Mouse (Mus musculus) midbrain, embryonic 12.5 days (tissue): ENCODE results near the gene Clybl. TPM values are rescaled to one million over a fixed set of nuclear protein-coding genes. Genes with fewer than 3 reads are reported as not detected.
A peak's percentile ranks its signal among the peaks of the same experiment; 100 is the strongest.

Experiments used
- ATAC-seq: fragments of 200-750 bp; cut with Nextera tagmentation; 2 replicates; pipeline ENCODE4 v1.8.0; 2017; ENCODE audit warnings: low read depth, moderate TSS enrichment, moderate library complexity; ENCODE audit not compliant: low FRiP score
- H3K27ac ChIP-seq: fragments of 300-500 bp; sonication (generic); replicated peaks from 2 replicates; pipeline ENCODE4 v1.5.1; 2016; ENCODE audit warnings: mild to moderate bottlenecking
- H3K27me3 ChIP-seq: fragments of 300-500 bp; sonication (generic); 2 replicates; pipeline ENCODE4 v1.6.1; 2016; ENCODE audit warnings: mild to moderate bottlenecking
- H3K36me3 ChIP-seq: fragments of 300-500 bp; sonication (generic); 2 replicates; pipeline ENCODE4 v1.6.1; 2016
- H3K4me1 ChIP-seq: fragments of 300-500 bp; sonication (generic); 2 replicates; pipeline ENCODE4 v1.6.1; 2016
- H3K4me2 ChIP-seq: fragments of 300-500 bp; sonication (generic); replicated peaks from 2 replicates; pipeline ENCODE4 v1.6.1; 2016; ENCODE audit warnings: mild to moderate bottlenecking, moderate library complexity
- H3K4me3 ChIP-seq: fragments of 300-500 bp; sonication (generic); 2 replicates; pipeline ENCODE4 v1.5.1; 2016; ENCODE audit warnings: mild to moderate bottlenecking
- H3K9ac ChIP-seq: fragments of 300-500 bp; sonication (generic); replicated peaks from 2 replicates; pipeline ENCODE4 v1.6.1; 2016; ENCODE audit warnings: mild to moderate bottlenecking, moderate library complexity
- H3K9me3 ChIP-seq: fragments of 300-500 bp; sonication (generic); 2 replicates; pipeline ENCODE4 v1.6.1; 2016; ENCODE audit warnings: mild to moderate bottlenecking
- WGBS: fragments of 180-500 bp; shearing (Covaris S2); methylation state at CpG from one replicate; pipeline ENCODE4 v1.1.7; 2016; 5-methylcytosine and 5-hydroxymethylcytosine counted together
- polyA plus RNA-seq: library from polyadenylated mRNA; unstranded; fragments of >200 nt; fragmentation: Nextera tagmentation; extraction: Ambion mirVana; gene quantifications from 2 replicates; pipeline ENCODE4 v1.2.1, GENCODE M21; 2016

Clybl gene
- polyA plus RNA-seq, 1 experiment from 2014 or later = 19.4 TPM

DNA sequence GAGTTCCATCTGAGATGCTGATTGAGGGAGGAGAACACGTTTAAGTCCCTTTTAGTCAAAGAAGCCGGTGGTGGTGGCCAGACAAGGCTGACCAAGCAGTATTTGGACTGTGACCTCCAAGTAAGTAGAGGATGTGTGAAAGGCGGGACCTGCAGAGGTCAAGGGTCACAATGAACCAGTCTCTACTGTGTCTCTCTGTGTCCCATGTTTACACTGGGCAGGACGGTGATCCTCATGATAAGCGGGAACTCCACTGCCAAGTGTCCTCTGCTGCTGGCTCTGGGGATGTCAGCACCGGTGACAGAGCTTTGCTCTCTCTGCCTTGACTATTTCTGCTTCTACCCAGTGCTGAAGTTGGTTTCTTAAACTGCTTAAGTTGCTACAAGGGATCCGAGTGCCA is 10.5 kb upstream of the Clybl start:
- H3K27ac ChIP-seq = no peak overlapping the region
- ATAC-seq = 0 out of 2 replicates have a peak, but pooled peaks have one; percentile 38
- H3K4me1 ChIP-seq = peaks cover 9% of the 10 kb centered on the region; the same call in 1 of the 2 replicates
- H3K9ac ChIP-seq = no peak overlapping the region
- H3K4me2 ChIP-seq = no peak overlapping the region
- WGBS = 82% methylated on average over 7 of the region's 7 CpGs
- H3K4me3 ChIP-seq = no peak overlapping the region
- H3K27me3 ChIP-seq = no peaks in the 10 kb centered on the region
- H3K36me3 ChIP-seq = no peaks in the 10 kb centered on the region
- no peaks in the 10 kb centered on the region for H3K9me3 ChIP-seq

DNA sequence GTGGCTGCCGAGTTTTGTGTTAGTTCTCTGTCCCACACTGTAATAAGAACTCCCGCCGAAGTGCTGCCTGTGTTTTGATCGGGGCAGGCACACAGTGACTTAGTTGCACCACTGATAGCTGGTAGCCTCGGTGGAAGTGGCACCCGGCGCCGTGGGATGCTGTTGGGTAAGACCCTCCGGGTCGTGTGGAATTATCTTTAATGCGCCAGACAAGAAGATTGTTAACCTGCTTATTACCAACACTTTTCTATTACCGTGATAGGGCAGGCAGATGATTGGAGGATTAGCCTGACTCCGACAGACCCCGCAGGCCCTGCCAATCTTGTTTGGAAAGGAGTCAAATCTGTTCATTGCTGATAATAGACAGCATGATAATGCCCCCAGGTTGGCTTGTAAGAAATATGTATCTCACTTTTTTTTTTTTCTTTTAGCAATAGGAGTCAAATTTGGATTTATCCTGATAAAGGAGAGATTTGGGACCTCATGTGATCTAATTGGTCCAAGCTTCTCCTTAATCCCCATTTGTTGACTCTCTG is 5.2 kb upstream of the Clybl start:
- H3K9me3 ChIP-seq = no peaks in the 10 kb centered on the region
- H3K4me1 ChIP-seq = 0 out of 2 replicates have a peak, but pooled peaks cover 5% of the 10 kb centered on the region
- no peaks in the 10 kb centered on the region for H3K36me3 ChIP-seq
- no peak overlapping the region for H3K4me3 ChIP-seq
- no peak overlapping the region for H3K9ac ChIP-seq
- ATAC-seq = no peak
- 68% methylated on average over 14 of the region's 14 CpGs for WGBS
- H3K4me2 ChIP-seq = no peak overlapping the region
- H3K27me3 ChIP-seq = no peaks in the 10 kb centered on the region
- H3K27ac ChIP-seq = no peak overlapping the region

DNA sequence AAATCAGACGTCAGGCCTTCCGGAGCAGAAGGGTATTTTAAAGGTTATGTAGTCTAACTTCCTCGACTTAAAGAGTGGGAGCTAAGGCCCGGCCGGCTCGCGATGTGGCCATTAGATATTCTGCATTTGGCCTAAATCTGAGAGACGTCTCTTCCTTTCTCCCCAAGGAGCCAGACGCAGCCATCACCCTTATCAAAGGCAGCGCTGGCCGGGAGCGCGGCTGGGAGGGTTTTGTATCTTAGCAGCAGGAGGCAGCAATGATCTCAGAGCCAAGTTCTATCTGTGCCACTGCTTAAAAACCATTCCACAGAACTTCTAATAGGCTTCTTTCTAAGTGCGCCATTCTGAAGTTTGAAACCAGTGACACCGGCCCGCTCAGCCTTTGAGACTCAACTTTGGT is 2.2 kb upstream of the Clybl start:
- Histone ChIP-seq H3K4me2 (no peak overlapping the region), H3K9ac (no peak overlapping the region), H3K36me3 (no peaks in the 10 kb centered on the region), H3K27ac (no peak overlapping the region), H3K4me3 (no peak overlapping the region), H3K27me3 (no peaks in the 10 kb centered on the region), H3K4me1 (peaks cover 5% of the 10 kb centered on the region; the same call in 1 of the 2 replicates), H3K9me3 (no peaks in the 10 kb centered on the region)
- 57% methylated on average over 16 of the region's 16 CpGs for WGBS
- no peak for ATAC-seq

DNA sequence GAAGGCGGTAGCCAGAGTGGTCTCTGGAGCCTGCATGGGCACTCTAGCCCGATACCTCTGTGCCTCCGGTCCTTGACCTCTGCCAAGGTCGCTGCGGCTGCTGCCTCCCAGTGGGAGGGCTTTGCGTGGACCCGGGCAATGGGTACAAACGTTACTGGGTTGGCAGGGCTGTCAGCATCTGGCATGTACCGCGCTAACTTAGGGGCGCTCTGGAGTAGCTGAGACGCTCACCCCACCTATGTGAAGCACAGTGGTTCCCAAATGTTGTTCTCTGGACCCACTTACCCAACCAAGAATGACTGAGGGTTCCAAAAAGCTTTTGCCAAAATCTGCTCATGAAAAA is 282 bp downstream of the Clybl start:
- peak overlapping the region; percentile 58 for H3K4me2 ChIP-seq
- peaks cover 5% of the 10 kb centered on the region; the same call in 1 of the 2 replicates for H3K4me1 ChIP-seq
- H3K9me3 ChIP-seq = no peaks in the 10 kb centered on the region
- H3K9ac ChIP-seq = peak overlapping the region; percentile 54
- no peaks in the 10 kb centered on the region for H3K36me3 ChIP-seq
- WGBS = 2% methylated on average over 12 of the region's 12 CpGs
- peak overlapping the region; percentile 56 for H3K4me3 ChIP-seq
- H3K27ac ChIP-seq = no peak overlapping the region
- no peak for ATAC-seq
- no peaks in the 10 kb centered on the region for H3K27me3 ChIP-seq

DNA sequence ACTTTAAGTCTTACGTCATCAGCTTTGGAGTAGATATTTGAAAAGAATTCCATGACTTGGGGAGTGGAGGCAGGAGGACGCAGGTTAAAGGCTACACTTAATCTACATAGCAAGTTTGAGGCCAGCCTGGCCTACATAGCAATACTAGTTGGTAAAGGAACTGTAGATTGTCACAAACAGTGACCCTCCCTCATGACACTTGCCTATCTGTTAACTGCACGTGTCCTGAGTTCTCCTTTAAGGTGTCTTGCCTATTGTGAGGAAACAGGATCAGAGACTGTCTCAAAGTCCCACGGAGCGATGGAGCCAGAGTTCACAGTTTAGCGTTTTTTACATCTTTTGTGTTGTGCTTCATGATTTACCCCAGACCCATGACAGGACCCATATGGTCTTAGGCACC is 716 bp downstream of the Clybl start:
- no peaks in the 10 kb centered on the region for H3K9me3 ChIP-seq
- H3K4me3 ChIP-seq = peak overlapping the region; percentile 56; the same call in 1 of the 2 replicates
- no peaks in the 10 kb centered on the region for H3K36me3 ChIP-seq
- 84% methylated on average over 6 of the region's 6 CpGs for WGBS
- no peaks in the 10 kb centered on the region for H3K27me3 ChIP-seq
- no peak overlapping the region for H3K9ac ChIP-seq
- H3K4me1 ChIP-seq = peaks cover 5% of the 10 kb centered on the region; the same call in 1 of the 2 replicates
- ATAC-seq = no peak
- H3K27ac ChIP-seq = no peak overlapping the region
- H3K4me2 ChIP-seq = peak overlapping the region; percentile 58

DNA sequence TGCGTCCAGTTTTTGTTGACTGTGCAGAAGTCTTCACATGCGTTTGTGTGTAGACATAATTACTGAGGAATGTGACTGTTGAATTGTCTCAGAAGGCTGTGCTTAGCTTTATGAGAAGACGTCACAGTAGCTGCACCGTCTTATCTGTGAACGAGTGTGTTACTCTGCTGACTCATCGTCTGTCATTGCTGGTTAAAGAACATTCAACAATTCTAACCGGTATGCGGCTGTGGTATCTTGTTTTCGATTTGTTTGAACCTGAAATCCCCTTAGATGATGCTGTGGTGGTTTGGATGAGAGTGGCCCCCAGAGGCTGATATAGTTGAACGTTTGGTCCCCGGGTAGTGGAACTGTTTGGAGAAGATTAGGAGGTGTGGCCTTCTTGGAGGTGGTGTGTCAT is 2.5 kb downstream of the Clybl start:
- Histone ChIP-seq H3K27me3 (no peaks in the 10 kb centered on the region), H3K27ac (no peak overlapping the region), H3K4me2 (no peak overlapping the region), H3K9me3 (no peaks in the 10 kb centered on the region), H3K9ac (no peak overlapping the region), H3K4me1 (peaks cover 5% of the 10 kb centered on the region; the same call in 1 of the 2 replicates), H3K4me3 (no peak overlapping the region), H3K36me3 (no peaks in the 10 kb centered on the region)
- 88% methylated on average over 11 of the region's 11 CpGs for WGBS
- ATAC-seq = no peak

DNA sequence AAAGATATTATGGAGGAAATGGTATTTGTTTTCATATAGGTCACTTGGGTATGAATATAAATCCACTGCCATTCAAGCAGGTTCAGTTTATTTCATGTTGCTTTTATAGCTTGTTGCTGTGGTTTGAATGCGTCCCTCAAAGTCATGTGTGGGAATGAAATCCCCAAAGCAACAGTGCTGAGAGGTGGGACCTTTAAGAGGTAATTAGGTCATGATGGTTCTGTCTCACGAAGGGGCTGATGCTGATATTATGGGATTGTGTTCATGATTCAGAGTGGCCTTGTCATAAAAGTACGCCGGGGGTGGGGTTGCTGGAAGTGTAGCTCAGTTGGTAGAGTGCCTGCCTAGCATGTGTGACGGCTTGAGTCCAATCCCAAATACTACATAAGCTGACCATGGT is 6.7 kb downstream of the Clybl start:
- H3K9ac ChIP-seq = no peak overlapping the region
- no peaks in the 10 kb centered on the region for H3K9me3 ChIP-seq
- H3K4me2 ChIP-seq = no peak overlapping the region
- no peak for ATAC-seq
- H3K27ac ChIP-seq = no peak overlapping the region
- WGBS = 88% methylated on average over 5 of the region's 5 CpGs
- no peaks in the 10 kb centered on the region for H3K27me3 ChIP-seq
- no peak overlapping the region for H3K4me3 ChIP-seq
- no peaks in the 10 kb centered on the region for H3K36me3 ChIP-seq
- no peaks in the 10 kb centered on the region for H3K4me1 ChIP-seq

DNA sequence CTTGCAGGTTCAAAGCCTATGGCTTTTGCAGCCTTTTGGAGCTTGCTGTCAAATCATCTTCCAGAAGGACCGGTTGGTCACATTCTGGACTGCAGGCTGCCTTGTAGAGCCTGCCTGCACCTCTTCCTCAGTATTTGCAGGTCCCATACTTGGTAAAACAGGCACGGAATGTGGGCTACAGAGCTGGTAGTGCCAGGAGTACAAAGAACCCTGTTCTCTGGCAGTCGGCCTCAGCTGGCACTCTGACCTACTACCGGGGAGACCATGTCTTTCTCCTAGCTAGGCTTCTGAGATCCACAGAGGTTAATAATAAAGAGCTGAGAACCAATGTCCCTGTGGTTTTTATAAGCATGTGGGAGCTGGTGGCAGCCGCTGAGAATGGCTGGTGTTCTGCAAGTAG is 8.4 kb downstream of the Clybl start:
- Histone ChIP-seq H3K36me3 (no peaks in the 10 kb centered on the region), H3K4me1 (no peaks in the 10 kb centered on the region), H3K9ac (no peak overlapping the region), H3K9me3 (no peaks in the 10 kb centered on the region), H3K4me2 (no peak overlapping the region), H3K4me3 (no peak overlapping the region), H3K27ac (no peak overlapping the region), H3K27me3 (no peaks in the 10 kb centered on the region)
- no peak for ATAC-seq
- WGBS = 77% methylated on average over 5 of the region's 5 CpGs

DNA sequence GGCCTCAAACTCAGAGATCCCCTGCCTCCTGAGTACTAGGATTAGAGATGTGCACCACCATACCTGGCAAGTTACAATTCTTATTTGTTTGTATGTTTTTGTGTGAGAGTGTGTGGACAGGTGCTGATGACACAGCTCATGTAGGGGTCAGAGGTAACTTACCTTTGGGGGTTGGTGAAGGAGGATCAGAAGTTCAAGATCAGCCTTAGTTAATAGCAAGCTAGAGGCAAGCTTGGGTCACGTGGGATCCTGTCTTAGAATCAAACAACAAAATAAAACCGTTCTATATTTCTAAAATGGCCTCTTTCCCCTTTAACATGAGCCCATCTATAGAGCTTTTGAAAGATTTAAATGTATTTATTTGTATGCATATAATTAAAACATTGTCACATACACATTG is 9.0 kb downstream of the Clybl start:
- Histone ChIP-seq H3K4me1 (no peaks in the 10 kb centered on the region), H3K4me3 (no peak overlapping the region), H3K36me3 (no peaks in the 10 kb centered on the region), H3K9me3 (no peaks in the 10 kb centered on the region), H3K9ac (no peak overlapping the region), H3K4me2 (no peak overlapping the region), H3K27me3 (no peaks in the 10 kb centered on the region), H3K27ac (no peak overlapping the region)
- ATAC-seq = no peak
- 25% methylated on average over 2 of the region's 2 CpGs for WGBS

DNA sequence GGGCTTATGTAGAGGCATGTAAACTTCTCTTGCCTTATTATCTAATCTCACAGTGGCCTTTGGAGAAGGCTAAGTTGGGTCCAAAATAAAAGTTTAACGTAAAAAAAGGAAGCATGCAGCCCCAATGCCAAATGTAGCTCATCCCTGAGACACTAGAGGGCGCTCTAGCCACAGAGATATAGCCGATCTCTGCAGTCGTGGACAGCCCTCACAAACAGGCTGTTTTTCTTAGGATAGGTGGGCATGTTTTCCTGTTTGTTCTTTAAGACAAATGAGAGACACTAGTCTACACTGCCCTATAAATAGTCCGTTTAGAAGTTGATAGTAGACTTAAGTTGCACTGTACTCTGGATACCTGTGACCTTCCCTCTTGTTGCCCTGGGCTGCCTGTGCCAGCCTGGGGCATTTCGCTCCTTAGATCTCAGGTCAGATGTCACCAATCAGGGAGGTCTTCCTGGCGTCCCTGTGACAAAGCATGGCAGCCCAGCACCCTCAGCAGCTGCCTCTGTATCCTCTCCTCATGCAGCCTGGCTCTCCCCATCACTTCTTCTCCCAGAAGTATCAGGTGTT is 9.5 kb downstream of the Clybl start:
- Histone ChIP-seq H3K9me3 (no peaks in the 10 kb centered on the region), H3K36me3 (no peaks in the 10 kb centered on the region), H3K9ac (no peak overlapping the region), H3K4me1 (no peaks in the 10 kb centered on the region), H3K27ac (no peak overlapping the region), H3K4me3 (no peak overlapping the region), H3K4me2 (no peak overlapping the region), H3K27me3 (no peaks in the 10 kb centered on the region)
- peak; percentile 76 for ATAC-seq
- 17% methylated on average over 7 of the region's 7 CpGs for WGBS

DNA sequence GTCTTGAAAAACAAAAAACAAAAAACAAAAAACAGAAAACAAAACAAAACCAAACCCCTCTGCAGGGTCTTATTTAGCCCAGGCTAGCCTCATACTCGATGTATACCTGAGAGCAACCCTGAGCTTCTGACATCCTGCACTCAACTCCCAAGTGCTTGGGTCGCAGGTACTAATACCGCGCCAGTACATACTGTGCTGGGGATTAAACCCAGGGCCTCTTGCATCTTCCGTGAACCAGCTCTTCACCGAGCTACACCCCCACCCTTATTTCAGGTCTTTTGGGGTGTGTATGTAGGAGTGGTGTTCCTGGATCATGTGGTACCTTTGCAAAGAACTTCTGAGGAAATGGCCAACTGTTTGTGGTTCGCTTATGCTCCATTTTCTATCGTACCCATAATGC is 13.1 kb downstream of the Clybl start:
- no peak overlapping the region for H3K9ac ChIP-seq
- ATAC-seq = no peak
- H3K4me1 ChIP-seq = no peaks in the 10 kb centered on the region
- H3K27ac ChIP-seq = no peak overlapping the region
- no peaks in the 10 kb centered on the region for H3K36me3 ChIP-seq
- no peaks in the 10 kb centered on the region for H3K27me3 ChIP-seq
- 96% methylated on average over 8 of the region's 8 CpGs for WGBS
- no peak overlapping the region for H3K4me3 ChIP-seq
- 0 out of 2 replicates have a peak, but pooled peaks cover 6% of the 10 kb centered on the region for H3K9me3 ChIP-seq
- no peak overlapping the region for H3K4me2 ChIP-seq

DNA sequence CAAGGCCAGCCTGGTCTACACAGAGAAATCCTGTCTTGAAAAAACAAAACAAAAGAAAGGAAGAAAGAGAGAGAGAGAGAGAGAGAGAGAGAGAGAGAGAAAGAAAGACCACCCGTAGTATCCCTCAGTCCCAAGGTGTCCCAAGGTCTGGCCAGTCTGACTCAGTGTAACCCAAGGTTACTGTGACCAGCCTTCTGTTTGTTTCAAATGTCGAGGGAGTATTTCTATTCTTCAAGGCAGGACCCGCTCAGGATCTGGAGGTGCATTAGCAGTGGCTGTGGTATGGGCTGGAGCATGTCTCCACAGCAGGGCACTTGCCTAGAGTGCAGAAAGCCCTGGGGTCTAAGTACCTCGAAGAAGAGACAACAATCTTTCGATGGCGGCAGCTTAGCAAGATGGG is 15.3 kb downstream of the Clybl start:
- Histone ChIP-seq H3K9me3 (0 out of 2 replicates have a peak, but pooled peaks cover 6% of the 10 kb centered on the region), H3K27ac (no peak overlapping the region), H3K4me2 (no peak overlapping the region), H3K27me3 (no peaks in the 10 kb centered on the region), H3K36me3 (no peaks in the 10 kb centered on the region), H3K9ac (no peak overlapping the region), H3K4me3 (no peak overlapping the region), H3K4me1 (no peaks in the 10 kb centered on the region)
- 88% methylated on average over 6 of the region's 6 CpGs for WGBS
- no peak for ATAC-seq
